In the genomic region with DNA sequence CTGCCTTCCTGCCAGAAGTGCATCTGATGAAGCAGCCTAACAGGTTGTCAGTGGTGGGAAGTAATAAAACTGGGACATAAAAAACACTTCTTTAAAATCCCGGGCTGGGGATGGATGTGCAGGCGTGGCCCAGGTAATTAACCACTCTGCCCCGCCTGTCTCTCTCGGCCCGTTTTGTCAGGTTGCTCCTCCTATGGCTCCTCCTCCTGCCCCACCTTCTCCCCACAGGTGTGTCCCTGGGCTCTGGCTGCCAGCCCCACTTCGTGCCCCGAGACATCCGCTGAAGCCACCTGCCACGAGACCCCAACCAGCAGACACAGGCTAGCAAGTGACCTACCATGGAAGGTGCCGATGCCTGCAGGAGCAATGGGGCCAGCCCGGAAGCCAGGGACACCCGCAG, we compare ENCODE assay signal across 22 mouse cellular contexts. TPM values are rescaled to one million over a fixed set of nuclear protein-coding genes. Genes with fewer than 3 reads are reported as not detected.
DNase-seq lines count a peak whose midpoint lies in the region; ATAC-seq and TF ChIP-seq lines count a peak whose summit lies in the region.
"Had no signal": no experiment of that assay in that cellular context is flagged by ENCODE, and none has a peak within 500 bp of the region (broad histone marks: within the 10 kb centered on the region; RNA-seq: fewer than 3 reads in every experiment).

TSS of gene Trim29 (plus strand) at position 311 of the 400 bp plus-strand sequence.

- H3K9me3 ChIP-seq in kidney, postnatal 0 days (replicated peaks; ENCODE audit: low read length), result no peaks in the 10 kb centered on the region
- H3K9me3 ChIP-seq in E14TG2a.4 (ENCODE audit: low read length), result peaks cover 6% of the 10 kb centered on the region
- no peaks in the 10 kb centered on the region for H3K9me3 ChIP-seq in intestine, embryonic 15.5 days
- H3K9me3 ChIP-seq in limb, embryonic 15.5 days, result no peaks in the 10 kb centered on the region
- H3K9me3 ChIP-seq: forebrain, embryonic 12.5 days; liver, embryonic 12.5 days; lung, embryonic 15.5 days; midbrain, embryonic 13.5 days had no signal

- no peak within 1 kb of the TSS for H3K4me3 ChIP-seq in kidney, postnatal 0 days (replicated peaks; ENCODE audit: low read depth, low read length)
- H3K4me3 ChIP-seq in kidney, adult 2 months (ENCODE audit: insufficient read depth, low read depth, low read length), result no peak within 1 kb of the TSS
- 0 out of 2 replicates have a peak within 1 kb of the TSS, but pooled peaks have one; percentile 20 for H3K4me3 ChIP-seq in E14TG2a.4 (replicated peaks; ENCODE audit: low read length)
- no peak within 1 kb of the TSS for H3K4me3 ChIP-seq in intestine, embryonic 15.5 days (replicated peaks)
- peak within 1 kb of the TSS; percentile 35 for H3K4me3 ChIP-seq in limb, embryonic 15.5 days
- H3K4me3 ChIP-seq: forebrain, embryonic 12.5 days; liver, embryonic 12.5 days; lung, embryonic 15.5 days; midbrain, embryonic 13.5 days; myocyte had no signal

- ATAC-seq in kidney, postnatal 0 days (replicated peaks; ENCODE audit: low FRiP score, low read depth), result no peak
- ATAC-seq in intestine, embryonic 15.5 days, result peak; percentile 85
- no peak for ATAC-seq in limb, embryonic 15.5 days (ENCODE audit: insufficient number of reproducible peaks, low FRiP score, low TSS enrichment, low read depth)
- ATAC-seq in megakaryocyte-erythroid progenitor cell, adult 5-6 weeks (replicated peaks; ENCODE audit: low FRiP score, low TSS enrichment, poor library complexity, severe bottlenecking), result no peak
- ATAC-seq: activated CD4-positive, CD25-positive, alpha-beta regulatory T cell, adult 4 months; hindbrain, postnatal 0 days; liver, embryonic 12.5 days; midbrain, embryonic 13.5 days had no signal

- H3K4me1 ChIP-seq in kidney, postnatal 0 days (replicated peaks; ENCODE audit: insufficient read depth, low read length), result no peaks in the 10 kb centered on the region
- no peaks in the 10 kb centered on the region for H3K4me1 ChIP-seq in kidney, adult 2 months (ENCODE audit: control insufficient read depth, insufficient read depth, low read length)
- H3K4me1 ChIP-seq in E14TG2a.4 (replicated peaks; ENCODE audit: low read depth, low read length), result peaks cover 55% of the 10 kb centered on the region
- H3K4me1 ChIP-seq in intestine, embryonic 15.5 days (replicated peaks), result peaks cover 6% of the 10 kb centered on the region; the same call in 1 of the 2 replicates
- H3K4me1 ChIP-seq in limb, embryonic 15.5 days, result 0 out of 2 replicates have a peak, but pooled peaks cover 6% of the 10 kb centered on the region
- H3K4me1 ChIP-seq: liver, embryonic 12.5 days had no signal

- H3K27me3 ChIP-seq in kidney, postnatal 0 days (ENCODE audit: insufficient read depth, low read length), result no peaks in the 10 kb centered on the region
- no peaks in the 10 kb centered on the region for H3K27me3 ChIP-seq in kidney, adult 2 months (replicated peaks; ENCODE audit: control insufficient read depth, insufficient read depth, low read length)
- H3K27me3 ChIP-seq in E14TG2a.4 (ENCODE audit: insufficient read depth, low read length), result peaks cover 68% of the 10 kb centered on the region
- no peaks in the 10 kb centered on the region for H3K27me3 ChIP-seq in intestine, embryonic 15.5 days (replicated peaks)
- H3K27me3 ChIP-seq in limb, embryonic 15.5 days, result no peaks in the 10 kb centered on the region
- H3K27me3 ChIP-seq: lung, embryonic 15.5 days; midbrain, embryonic 13.5 days had no signal

- no peak within 1 kb of the TSS for H3K9ac ChIP-seq in kidney, postnatal 0 days (ENCODE audit: low read depth, low read length)
- H3K9ac ChIP-seq in intestine, embryonic 15.5 days, result no peak within 1 kb of the TSS
- H3K9ac ChIP-seq in limb, embryonic 15.5 days, result no peak within 1 kb of the TSS
- H3K9ac ChIP-seq: forebrain, embryonic 12.5 days; liver, embryonic 12.5 days; lung, embryonic 15.5 days; midbrain, embryonic 13.5 days had no signal

- H3K36me3 ChIP-seq in kidney, postnatal 0 days (ENCODE audit: insufficient read depth, low read length), result no peaks in the 10 kb centered on the region
- no peaks in the 10 kb centered on the region for H3K36me3 ChIP-seq in kidney, adult 2 months (ENCODE audit: control insufficient read depth, insufficient read depth, low read length)
- H3K36me3 ChIP-seq in E14TG2a.4 (ENCODE audit: insufficient read depth, low read length), result no peaks in the 10 kb centered on the region
- no peaks in the 10 kb centered on the region for H3K36me3 ChIP-seq in intestine, embryonic 15.5 days
- no peaks in the 10 kb centered on the region for H3K36me3 ChIP-seq in limb, embryonic 15.5 days
- H3K36me3 ChIP-seq: forebrain, embryonic 12.5 days; liver, embryonic 12.5 days; lung, embryonic 15.5 days; midbrain, embryonic 13.5 days had no signal

- DNase-seq in kidney, postnatal 0 days (ENCODE audit: low spot score), result no peak
- no peak for DNase-seq in kidney, adult 2 months
- no peak for DNase-seq in right cerebral cortex, postnatal 36 days (ENCODE audit: low spot score in 2 of 2)
- no peak for DNase-seq in left cerebral cortex, adult 9 months (ENCODE audit: low spot score in 2 of 2)
- DNase-seq: adrenal gland, postnatal 25 days; cerebellum, adult 2 months; gastrocnemius, postnatal 14 days; heart, postnatal 4 days; retina, postnatal 1 day; thymus, postnatal 14 days had no signal

- TF ChIP-seq POLR2A in kidney, adult 2 months (IDR thresholded peaks at IDR 0.05; ENCODE audit: low read depth, low read length), result no peak

- H3K4me2 ChIP-seq in kidney, postnatal 0 days (ENCODE audit: low read length), result no peak within 1 kb of the TSS
- H3K4me2 ChIP-seq in intestine, embryonic 15.5 days (replicated peaks), result peak within 1 kb of the TSS; percentile 40
- H3K4me2 ChIP-seq in limb, embryonic 15.5 days, result peak within 1 kb of the TSS; percentile 32
- H3K4me2 ChIP-seq: forebrain, embryonic 12.5 days; liver, embryonic 12.5 days; lung, embryonic 15.5 days; midbrain, embryonic 13.5 days had no signal

- WGBS in kidney, postnatal 0 days, result 39% methylated on average over 12 of the region's 12 CpGs
- 42% methylated on average over 12 of the region's 12 CpGs for WGBS in kidney, adult 2 months
- 46% methylated on average over 12 of the region's 12 CpGs for WGBS in intestine, embryonic 15.5 days
- 37% methylated on average over 12 of the region's 12 CpGs for WGBS in limb, embryonic 15.5 days

- H3K27ac ChIP-seq in kidney, postnatal 0 days, result 0 out of 2 replicates have a peak within 1 kb of the TSS, but pooled peaks have one; percentile 13
- H3K27ac ChIP-seq in kidney, adult 2 months (ENCODE audit: insufficient read depth, low read depth, low read length), result no peak within 1 kb of the TSS
- H3K27ac ChIP-seq in intestine, embryonic 15.5 days, result no peak within 1 kb of the TSS
- peak within 1 kb of the TSS; percentile 33 for H3K27ac ChIP-seq in limb, embryonic 15.5 days
- H3K27ac ChIP-seq: forebrain, embryonic 12.5 days; hindbrain, postnatal 0 days; liver, embryonic 12.5 days; lung, embryonic 15.5 days; midbrain, embryonic 13.5 days had no signal

- no peak for TF ChIP-seq CTCF in kidney, postnatal 0 days (IDR thresholded peaks at IDR 0.05; ENCODE audit: low read depth)
- TF ChIP-seq CTCF in kidney, adult 2 months (conservative IDR thresholded peaks at IDR 0.05; ENCODE audit: insufficient read depth, insufficient read length, low read depth, low read length), result no peak
- no peak for TF ChIP-seq CTCF in E14TG2a.4 (conservative IDR thresholded peaks at IDR 0.05; ENCODE audit: low read length)

RNA-seq across cellular contexts. Expression of gene Trim29, which starts in this region (rescaled TPM):
- 2.5 and 2.6 TPM in 2 replicates for polyA plus RNA-seq in kidney, postnatal 0 days (2015; fragmentation: Nextera tagmentation; extraction: Ambion mirVana)
- 0.74 and 1.4 TPM in 2 replicates for polyA plus RNA-seq in kidney, adult 2 months (2012; rRNA removed)
- polyA plus RNA-seq in intestine, embryonic 15.5 days (2015; fragmentation: Nextera tagmentation; extraction: Ambion mirVana), result 1.3 and 1.7 TPM in 2 replicates
- 177 and 186 TPM in 2 replicates for polyA plus RNA-seq in limb, embryonic 15.5 days (2015; fragmentation: Nextera tagmentation; extraction: Ambion mirVana)
- not detected in 2 replicates for total RNA-seq in megakaryocyte-erythroid progenitor cell, adult 5-6 weeks (2014; fragmentation: Nextera tagmentation)
- not detected in 2 replicates for total RNA-seq in megakaryocyte-erythroid progenitor cell, adult 5-6 weeks (2017)
- total RNA-seq: common myeloid progenitor, adult 5-6 weeks had no signal
- polyA plus RNA-seq: activated CD4-positive, CD25-positive, alpha-beta regulatory T cell, adult 4 months; liver, embryonic 12.5 days had no signal

Comparison
In these comparisons a context has a peak if more than half of its experiments do, and no peak if none do; other contexts are left out.
1. RNA of gene Trim29 (polyA plus RNA-seq): 177 to 186 TPM in limb, embryonic 15.5 days; 2.5 to 2.6 TPM in kidney, postnatal 0 days, 1.3 to 1.7 TPM in intestine, embryonic 15.5 days and 0.74 to 1.4 TPM in kidney, adult 2 months; every median in the first group is over 10 times any median in the second.
2. H3K27ac ChIP-seq: peak in kidney, postnatal 0 days (single experiment) and limb, embryonic 15.5 days (single experiment); none in kidney, adult 2 months (single experiment) and intestine, embryonic 15.5 days (single experiment).
3. H3K4me3 ChIP-seq: peak in E14TG2a.4 (single experiment) and limb, embryonic 15.5 days (single experiment); none in kidney, postnatal 0 days (single experiment), kidney, adult 2 months (single experiment) and intestine, embryonic 15.5 days (single experiment).